Mouse (Mus musculus) MEL (cell line): Measurements from ENCODE around the gene N4bp2l1. TPM values are rescaled to one million over a fixed set of nuclear protein-coding genes. Genes with fewer than 3 reads are reported as not detected.
A peak's percentile ranks its signal among the peaks of the same experiment; 100 is the strongest.

Experiments used
- DNase-seq: peaks from one replicate; pipeline ENCODE4 v3.0.0; 2011; ENCODE audit warnings: low read depth, low spot score
- H3K27ac ChIP-seq: 2 replicates; pipeline ENCODE4 v1.5.1; 2012; ENCODE audit warnings: low read depth, mild to moderate bottlenecking, control low read depth, low read length, moderate library complexity; ENCODE audit not compliant: control insufficient read depth
- H3K27me3 ChIP-seq, 2 experiments: fragments of 150-350 bp in 1 of 2; sonication (generic) in 1 of 2; 2 replicates each; pipeline ENCODE4 v1.6.1; 2012; ENCODE audit warnings: low read length in 2 of 2, mild to moderate bottlenecking in 2 of 2, improper control_type of control experiment in 1 of 2, moderate library complexity in 1 of 2; ENCODE audit not compliant: insufficient read depth in 2 of 2, control insufficient read depth in 1 of 2
- H3K36me3 ChIP-seq, 2 experiments: 2 replicates each; pipeline ENCODE4 v1.6.1; 2012 to 2014; ENCODE audit warnings: low read length in 2 of 2, improper control_type of control experiment in 1 of 2, inconsistent platforms in 1 of 2, mild to moderate bottlenecking in 1 of 2; ENCODE audit not compliant: insufficient read depth in 2 of 2, control insufficient read depth in 1 of 2
- H3K4me1 ChIP-seq, 2 experiments: fragments of 150-350 bp in 1 of 2; sonication (generic) in 1 of 2; 2 replicates each; pipeline ENCODE4 v1.6.1; 2012; ENCODE audit warnings: low read length in 2 of 2, improper control_type of control experiment in 1 of 2, mild to moderate bottlenecking in 1 of 2; ENCODE audit not compliant: insufficient read depth in 2 of 2, control insufficient read depth in 1 of 2
- H3K4me3 ChIP-seq, 2 experiments: fragments of 150-350 bp in 1 of 2; sonication (generic) in 1 of 2; 2 replicates each; pipeline ENCODE4 v1.5.1; 2012; ENCODE audit warnings: low read depth in 2 of 2, low read length in 2 of 2, mild to moderate bottlenecking in 2 of 2, moderate library complexity in 2 of 2, control low read depth in 1 of 2, improper control_type of control experiment in 1 of 2; ENCODE audit not compliant: control insufficient read depth in 1 of 2, insufficient read depth in 1 of 2
- H3K79me2 ChIP-seq: 2 replicates; pipeline ENCODE4 v1.6.1; 2012; ENCODE audit warnings: mild to moderate bottlenecking, low read length, moderate library complexity; ENCODE audit not compliant: control insufficient read depth, poor library complexity, insufficient read depth
- H3K9ac ChIP-seq: 2 replicates; pipeline ENCODE4 v1.6.1; 2012; ENCODE audit warnings: low read depth, mild to moderate bottlenecking, control low read depth, low read length, moderate library complexity; ENCODE audit not compliant: control insufficient read depth, poor library complexity, severe bottlenecking
- H3K9me3 ChIP-seq: fragments of 150-350 bp; sonication (generic); replicated peaks from 2 replicates; pipeline ENCODE4 v1.6.1; 2012; ENCODE audit warnings: mild to moderate bottlenecking, low read length, improper control_type of control experiment, moderate library complexity; ENCODE audit not compliant: insufficient read depth
- ELF1 ChIP-seq: IDR thresholded peaks from 2 replicates; pipeline ENCODE4 v1.6.1; 2014; ENCODE audit warnings: low read depth, mild to moderate bottlenecking, inconsistent platforms, low read length, improper control_type of control experiment, moderate library complexity
- EP300 ChIP-seq, 2 experiments: IDR thresholded peaks; 2 replicates each; pipeline ENCODE4 v1.6.1; 2011; ENCODE audit warnings: improper control_type of control experiment in 2 of 2, low read length in 2 of 2, low read depth in 1 of 2, mild to moderate bottlenecking in 1 of 2
- ETS1 ChIP-seq: IDR thresholded peaks from 2 replicates; pipeline ENCODE4 v1.6.1; 2012; ENCODE audit warnings: low read depth, mild to moderate bottlenecking, inconsistent platforms, low read length, improper control_type of control experiment, moderate library complexity
- GABPA ChIP-seq: IDR thresholded peaks from 2 replicates; pipeline ENCODE4 v1.6.1; 2012; ENCODE audit warnings: low read depth, mild to moderate bottlenecking, inconsistent platforms, low read length, improper control_type of control experiment, moderate library complexity
- GATA1 ChIP-seq: IDR thresholded peaks from 2 replicates; pipeline ENCODE4 v1.6.1; 2011; ENCODE audit warnings: low read depth, low read length, improper control_type of control experiment
- HCFC1 ChIP-seq: IDR thresholded peaks from 2 replicates; pipeline ENCODE4 v1.6.1; 2012; ENCODE audit warnings: low read depth, mild to moderate bottlenecking, inconsistent platforms, low read length, improper control_type of control experiment, moderate library complexity
- JUND ChIP-seq: IDR thresholded peaks from 2 replicates; pipeline ENCODE4 v1.6.1; 2011; ENCODE audit warnings: low read depth, mild to moderate bottlenecking, improper control_type of control experiment, low read length
- KAT2A ChIP-seq: conservative IDR thresholded peaks from 2 replicates; pipeline ENCODE4 v1.6.1; 2012; ENCODE audit warnings: low read depth, low read length, improper control_type of control experiment, inconsistent platforms
- MAX ChIP-seq: IDR thresholded peaks from 2 replicates; pipeline ENCODE4 v1.6.1; 2011; ENCODE audit warnings: low read length, improper control_type of control experiment
- MEF2A ChIP-seq: IDR thresholded peaks from 2 replicates; pipeline ENCODE4 v1.6.1; 2014; ENCODE audit warnings: low read depth, mild to moderate bottlenecking, inconsistent platforms, low read length, improper control_type of control experiment; ENCODE audit not compliant: poor library complexity, insufficient replicate concordance, severe bottlenecking; ENCODE audit errors: extremely low read depth
- MXI1 ChIP-seq: IDR thresholded peaks from 2 replicates; pipeline ENCODE4 v1.6.1; 2011; ENCODE audit warnings: mild to moderate bottlenecking, low read depth, low read length, improper control_type of control experiment
- MYC ChIP-seq: IDR thresholded peaks from 2 replicates; pipeline ENCODE4 v1.6.1; 2011; ENCODE audit warnings: low read depth, mild to moderate bottlenecking, low read length, improper control_type of control experiment, moderate library complexity
- NELFE ChIP-seq: IDR thresholded peaks from 2 replicates; pipeline ENCODE4 v1.6.1; 2011; ENCODE audit warnings: low read depth, low read length, improper control_type of control experiment
- NRF1 ChIP-seq: IDR thresholded peaks from 2 replicates; pipeline ENCODE4 v1.6.1; 2014; ENCODE audit warnings: low read depth, mild to moderate bottlenecking, inconsistent platforms, low read length, improper control_type of control experiment, moderate library complexity; ENCODE audit not compliant: poor library complexity, insufficient read depth, severe bottlenecking
- POLR2A ChIP-seq, 2 experiments: IDR thresholded peaks; 2 replicates each; pipeline ENCODE4 v1.6.1; 2011 to 2012; ENCODE audit warnings: low read length in 2 of 2, mild to moderate bottlenecking in 2 of 2, control low read depth in 1 of 2, improper control_type of control experiment in 1 of 2, low read depth in 1 of 2, moderate library complexity in 1 of 2; ENCODE audit not compliant: control insufficient read depth in 1 of 2, insufficient read depth in 1 of 2, poor library complexity in 1 of 2
- POLR2AphosphoS2 ChIP-seq: IDR thresholded peaks from 2 replicates; pipeline ENCODE4 v1.6.1; 2011; ENCODE audit warnings: low read length, improper control_type of control experiment
- RCOR1 ChIP-seq: IDR thresholded peaks from 2 replicates; pipeline ENCODE4 v1.6.1; 2012; ENCODE audit warnings: low read depth, mild to moderate bottlenecking, inconsistent platforms, low read length, improper control_type of control experiment
- SIN3A ChIP-seq: IDR thresholded peaks from 2 replicates; pipeline ENCODE4 v1.6.1; 2012; ENCODE audit warnings: low read length, improper control_type of control experiment, inconsistent platforms
- TAL1 ChIP-seq: IDR thresholded peaks from 2 replicates; pipeline ENCODE4 v1.6.1; 2012; ENCODE audit warnings: mild to moderate bottlenecking, inconsistent platforms, low read length, moderate library complexity, mixed read lengths
- TCF12 ChIP-seq: IDR thresholded peaks from 2 replicates; pipeline ENCODE4 v1.6.1; 2014; ENCODE audit warnings: low read depth, mild to moderate bottlenecking, inconsistent platforms, low read length, improper control_type of control experiment, moderate library complexity
- ZC3H11A ChIP-seq: IDR thresholded peaks from 2 replicates; pipeline ENCODE4 v1.6.1; 2012; ENCODE audit warnings: low read depth, mild to moderate bottlenecking, inconsistent platforms, low read length, improper control_type of control experiment
- ZMIZ1 ChIP-seq: IDR thresholded peaks from 2 replicates; pipeline ENCODE4 v1.6.1; 2012; ENCODE audit warnings: low read depth, mild to moderate bottlenecking, inconsistent platforms, low read length, improper control_type of control experiment, moderate library complexity
- ZNF384 ChIP-seq: IDR thresholded peaks from 2 replicates; pipeline ENCODE4 v1.6.1; 2012; ENCODE audit warnings: low read depth, mild to moderate bottlenecking, inconsistent platforms, low read length, improper control_type of control experiment
- polyA plus RNA-seq, 2 experiments: library from polyadenylated mRNA; stranded (reverse) in 1 of 2; unstranded in 1 of 2; fragments of >175 nt in 1 of 2; fragments of >200 nt in 1 of 2; gene quantifications; 2 replicates each; pipeline versions ENCODE4 v1.2.1 to v1.2.4; 2012; ENCODE audit warnings: low replicate concordance in 2 of 2, low read depth in 1 of 2; ENCODE audit not compliant: insufficient read length in 2 of 2, insufficient read depth in 1 of 2, missing spikeins in 1 of 2
- total RNA-seq: library from RNA; depleted of rRNA; stranded (reverse); fragments of 300-350 nt; gene quantifications from 2 replicates; pipeline ENCODE4 v1.2.3, GENCODE M21; 2012

N4bp2l1 gene
- total and polyA plus RNA-seq, 3 experiments: 2.6 to 15.0 TPM; not detected in 1

DNA sequence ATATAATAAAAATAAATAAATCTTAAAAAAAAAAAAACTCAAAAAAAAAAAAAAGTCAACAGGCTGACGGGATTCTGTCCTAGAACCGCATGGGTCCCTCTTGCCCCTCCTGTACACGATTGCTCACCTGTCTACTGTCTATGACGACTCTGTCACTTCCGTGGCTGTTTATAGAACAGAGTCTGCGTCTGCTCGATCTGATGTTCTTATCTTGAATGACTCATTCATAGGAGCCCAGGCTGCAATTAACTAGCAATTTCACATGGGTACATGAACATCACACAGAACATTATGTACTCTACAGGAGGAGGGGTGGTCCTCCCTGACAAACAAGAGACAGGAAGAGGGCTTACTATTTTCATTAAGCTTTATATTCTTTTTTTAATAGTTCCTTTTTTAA lies 28.5 kb upstream of the N4bp2l1 start:
- DNase-seq: peak; percentile 75
- no peaks in the 10 kb centered on the region for H3K9me3 ChIP-seq
- TF ChIP-seq MYC (peak; percentile 49; the same call in 1 of the 2 replicates), EP300 (IDR thresholded peaks at IDR 0.05; ENCODE audit: low read depth in 1 of 2, low read length in 2 of 2) (peak; percentile 70 to 84), JUND (peak; percentile 94), NRF1 (peak; percentile 34; the same call in 1 of the 2 replicates), ETS1 (peak; percentile 89), KAT2A (no peak), TCF12 (peak; percentile 40; the same call in 1 of the 2 replicates), SIN3A (peak; percentile 32; the same call in 1 of the 2 replicates), NELFE (no peak), ZMIZ1 (no peak), RCOR1 (0 out of 2 replicates have a peak, but pooled peaks have one; percentile 35), MEF2A (peak; percentile 84), GABPA (no peak), ZNF384 (peak; percentile 36; the same call in 1 of the 2 replicates), TAL1 (peak; percentile 24; the same call in 1 of the 2 replicates), HCFC1 (no peak), ELF1 (peak; percentile 41; the same call in 1 of the 2 replicates), MAX (0 out of 2 replicates have a peak, but pooled peaks have one; percentile 26), GATA1 (peak; percentile 87), MXI1 (peak; percentile 41; the same call in 1 of the 2 replicates)
- no peak overlapping the region for H3K27ac ChIP-seq
- no peak overlapping the region for H3K9ac ChIP-seq
- peaks cover 13 to 23% of the 10 kb centered on the region in 2 experiments for H3K4me1 ChIP-seq
- no peaks in the 10 kb centered on the region for H3K27me3 ChIP-seq
- no peak overlapping the region for H3K4me3 ChIP-seq
- no peaks in the 10 kb centered on the region for H3K79me2 ChIP-seq
- H3K36me3 ChIP-seq: peaks cover 5 to 44% of the 10 kb centered on the region in 2 experiments; a peak in 3 of 4 replicates

DNA sequence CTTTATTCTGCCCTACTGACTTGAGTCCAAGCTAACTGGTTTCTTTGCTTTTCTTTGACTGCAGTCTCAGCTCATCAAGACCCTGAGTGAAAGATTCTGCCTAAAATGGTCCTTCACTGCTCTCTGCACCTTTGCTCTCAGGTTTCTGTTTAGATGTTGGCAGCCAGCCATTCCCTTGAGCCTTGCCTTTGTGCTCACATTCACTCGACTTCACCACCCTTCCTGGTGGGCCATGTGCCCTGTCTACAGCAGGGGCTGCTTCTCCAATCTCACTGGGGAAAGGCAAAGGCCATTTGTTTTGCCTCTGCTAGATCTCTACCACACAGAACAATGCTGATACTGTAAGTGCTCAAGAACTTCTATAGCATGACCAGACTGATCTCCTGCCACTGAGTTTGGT lies 25.8 kb upstream of the N4bp2l1 start:
- H3K9me3 ChIP-seq: no peaks in the 10 kb centered on the region
- peaks cover 13 to 23% of the 10 kb centered on the region in 2 experiments for H3K4me1 ChIP-seq
- no peaks in the 10 kb centered on the region for H3K27me3 ChIP-seq
- no peak overlapping the region for H3K27ac ChIP-seq
- H3K4me3 ChIP-seq: no peak overlapping the region
- no peak overlapping the region for H3K9ac ChIP-seq
- DNase-seq: peak; percentile 30
- H3K79me2 ChIP-seq: no peaks in the 10 kb centered on the region
- H3K36me3 ChIP-seq: peaks cover 3 to 42% of the 10 kb centered on the region in 2 experiments; a peak in 2 of 4 replicates
- TF ChIP-seq GABPA (no peak), ZC3H11A (no peak), POLR2A (IDR thresholded peaks at IDR 0.05; ENCODE audit: control insufficient read depth in 1 of 2, insufficient read depth in 1 of 2, low read depth in 1 of 2, low read length in 2 of 2, poor library complexity in 1 of 2) (0 out of 4 replicates have a peak, but pooled peaks of 1 of the 2 experiments have one; percentile 8), POLR2AphosphoS2 (no peak)
